Mouse (Mus musculus): ENCODE results near the gene 6330403K07Rik. TPM values are rescaled to one million over a fixed set of nuclear protein-coding genes. Genes with fewer than 3 reads are reported as not detected.

The 6330403K07Rik gene
- 9.3 and 10.1 TPM in 2 replicates for total RNA-seq (2021)
- long read RNA-seq, experiment 1, transcript 6330403K07Rik-201 (2 exons, 1,494 nt) = major isoform, 14 of 14 reads
- long read RNA-seq, experiment 1, partial matches to known transcripts = 0 of 14 reads
- long read RNA-seq, experiment 1, other reads (novel, unspliced or antisense) = 0 of 14 reads
- long read RNA-seq, experiment 2, transcript 6330403K07Rik-201 (2 exons, 1,494 nt) = major isoform, 11 of 11 reads
- long read RNA-seq, experiment 2, partial matches to known transcripts = 0 of 11 reads
- long read RNA-seq, experiment 2, other reads (novel, unspliced or antisense) = 0 of 11 reads

- peak; percentile 49 for DNase-seq
Observed at GRCm38 (mm10) chr11:71033163-71033761, at the start of gene 6330403K07Rik. Gene 6330403K07Rik, minus strand, starts transcription at chr11:71033513.

DNA sequence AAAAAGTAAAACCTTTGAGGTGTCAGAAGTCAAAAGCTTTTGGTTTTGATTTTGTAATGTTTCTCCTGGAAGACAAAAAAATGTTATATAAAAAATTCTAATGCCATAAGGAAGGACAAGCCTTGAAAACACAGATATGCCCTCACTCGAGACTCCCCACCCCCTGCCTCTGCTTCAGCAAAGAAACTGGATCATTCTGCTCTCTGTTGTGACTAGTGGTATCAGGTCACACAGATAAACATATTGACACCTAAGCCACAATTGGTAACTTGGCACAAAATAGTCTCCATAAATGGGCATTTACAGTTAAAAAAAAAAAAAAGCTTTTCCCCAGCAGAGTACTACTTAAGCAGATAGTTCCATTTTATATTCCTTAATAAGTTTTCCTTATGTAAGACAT, 43.0 kb upstream of the 6330403K07Rik start:
- DNase-seq = no peak

DNA sequence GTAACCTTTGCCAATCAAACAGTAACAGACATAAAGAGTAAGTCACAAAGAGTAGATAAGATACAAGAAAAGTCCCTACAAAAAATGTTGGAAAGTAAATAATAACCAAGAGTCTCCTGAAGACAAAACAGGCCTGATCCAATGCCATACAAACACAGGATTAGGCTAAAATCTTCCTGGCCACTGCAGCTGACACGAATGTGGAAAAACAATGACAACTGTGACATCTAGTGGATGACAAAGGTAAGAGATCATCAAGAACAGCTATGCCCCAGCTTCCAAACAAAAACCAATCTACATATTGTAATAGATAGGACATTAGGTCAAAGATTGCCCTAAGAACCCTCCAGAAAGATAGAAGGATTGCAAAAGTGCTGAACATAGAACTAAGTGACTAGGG, 19.2 kb upstream of the 6330403K07Rik start:
- peak; percentile 24 for DNase-seq

DNA sequence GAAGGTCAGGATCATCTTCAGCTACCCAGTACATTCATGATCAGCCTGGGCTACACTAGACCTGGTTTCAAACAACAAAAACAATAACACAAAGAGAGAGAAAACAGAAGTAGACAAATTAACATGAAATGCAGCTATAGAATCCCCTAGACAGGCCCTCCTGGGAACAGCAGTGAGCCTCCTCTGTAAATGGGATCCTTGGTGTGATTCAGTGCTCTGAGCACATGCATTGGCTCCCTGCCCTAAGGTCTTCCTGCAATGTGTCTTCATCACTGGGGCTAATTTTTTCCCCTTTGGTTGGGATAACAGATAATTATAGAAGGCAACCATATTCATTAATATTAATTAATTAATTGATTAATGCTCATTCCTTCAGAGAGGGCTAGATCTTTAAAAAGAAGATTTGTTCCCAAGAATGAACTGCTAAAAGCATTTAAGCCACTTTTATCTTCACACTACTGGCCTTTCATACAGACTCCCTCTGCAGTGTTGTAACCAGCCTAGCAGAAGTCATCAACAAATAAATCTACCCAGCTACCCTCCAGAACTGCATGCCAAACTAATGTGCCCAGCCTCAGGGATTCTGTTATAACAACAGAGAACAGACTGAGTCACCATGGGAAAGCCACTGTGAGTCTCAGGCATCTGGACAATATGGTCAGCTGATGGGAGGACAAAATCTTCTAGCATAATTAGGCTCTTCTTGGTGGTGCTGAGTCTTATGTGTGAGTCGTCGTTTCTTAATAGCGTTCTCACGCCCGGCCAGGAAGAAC, 6.4 kb upstream of the 6330403K07Rik start:
- DNase-seq = peak; percentile 22

DNA sequence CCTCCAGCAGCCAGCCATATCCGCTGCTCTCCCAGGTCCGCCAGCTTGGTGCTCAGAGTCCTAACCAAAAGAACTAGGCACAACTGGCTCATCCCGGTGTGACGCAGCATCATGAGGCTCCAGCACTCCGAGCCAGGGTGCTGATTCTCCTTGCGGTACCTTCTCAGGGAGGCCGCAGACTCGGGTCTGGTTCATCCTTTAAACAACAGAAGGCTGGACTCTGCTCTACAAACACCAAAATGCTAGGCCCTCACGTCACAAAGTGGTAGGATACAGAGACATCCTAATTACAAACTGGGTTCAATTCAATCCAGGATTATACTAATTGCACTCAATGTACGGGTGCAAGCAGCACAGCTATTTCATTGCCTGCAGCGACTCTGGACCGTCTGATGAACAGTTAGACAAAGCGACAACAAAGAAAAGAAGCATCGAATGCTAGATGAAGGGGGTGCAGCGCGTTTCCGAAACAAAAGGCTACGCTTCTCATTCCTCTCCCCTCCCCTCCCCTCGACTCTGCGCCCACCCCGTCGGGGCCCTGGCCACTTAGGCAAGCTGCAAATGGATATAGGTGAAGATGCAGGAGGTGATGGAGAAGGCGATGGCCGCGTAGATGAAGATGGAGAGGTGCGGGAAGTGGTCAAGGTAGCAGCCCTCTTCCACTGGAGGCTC, 686 bp downstream of the 6330403K07Rik start:
- DNase-seq = no peak

DNA sequence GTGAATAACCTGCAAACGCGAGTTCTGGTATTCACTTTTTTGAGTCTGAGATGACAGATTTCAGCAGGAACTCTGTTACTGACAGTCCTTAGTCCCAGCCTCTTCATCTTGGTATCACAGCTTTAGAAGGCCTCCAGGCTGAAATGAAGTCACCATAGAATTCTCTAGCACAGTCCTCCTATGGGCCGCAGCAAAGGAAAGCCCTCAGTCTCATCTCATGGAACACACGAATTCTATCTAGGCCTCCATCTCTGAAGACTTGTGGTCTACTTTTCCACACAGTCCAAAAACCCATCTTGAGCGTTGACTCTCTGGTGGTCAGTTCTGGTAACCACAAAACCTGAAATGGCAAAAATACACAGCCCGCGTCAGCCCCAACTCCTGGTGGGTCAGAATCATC, 1.2 kb downstream of the 6330403K07Rik start:
- DNase-seq = no peak

- no peak for DNase-seq
Observed at GRCm38 (mm10) chr11:71029403-71030118, 3.8 kb downstream of the 6330403K07Rik start.

- no peak for DNase-seq
Observed at GRCm38 (mm10) chr11:71028280-71028679, 5.0 kb downstream of the 6330403K07Rik start.

- peak; percentile 98 for DNase-seq
Observed at GRCm38 (mm10) chr11:71019201-71020068, 13.9 kb downstream of the 6330403K07Rik start, which contains the start of the genes Mis12 and Derl2. Gene Mis12, plus strand, starts transcription at chr11:71019611. Gene Derl2, minus strand, starts transcription at chr11:71019841.

DNA sequence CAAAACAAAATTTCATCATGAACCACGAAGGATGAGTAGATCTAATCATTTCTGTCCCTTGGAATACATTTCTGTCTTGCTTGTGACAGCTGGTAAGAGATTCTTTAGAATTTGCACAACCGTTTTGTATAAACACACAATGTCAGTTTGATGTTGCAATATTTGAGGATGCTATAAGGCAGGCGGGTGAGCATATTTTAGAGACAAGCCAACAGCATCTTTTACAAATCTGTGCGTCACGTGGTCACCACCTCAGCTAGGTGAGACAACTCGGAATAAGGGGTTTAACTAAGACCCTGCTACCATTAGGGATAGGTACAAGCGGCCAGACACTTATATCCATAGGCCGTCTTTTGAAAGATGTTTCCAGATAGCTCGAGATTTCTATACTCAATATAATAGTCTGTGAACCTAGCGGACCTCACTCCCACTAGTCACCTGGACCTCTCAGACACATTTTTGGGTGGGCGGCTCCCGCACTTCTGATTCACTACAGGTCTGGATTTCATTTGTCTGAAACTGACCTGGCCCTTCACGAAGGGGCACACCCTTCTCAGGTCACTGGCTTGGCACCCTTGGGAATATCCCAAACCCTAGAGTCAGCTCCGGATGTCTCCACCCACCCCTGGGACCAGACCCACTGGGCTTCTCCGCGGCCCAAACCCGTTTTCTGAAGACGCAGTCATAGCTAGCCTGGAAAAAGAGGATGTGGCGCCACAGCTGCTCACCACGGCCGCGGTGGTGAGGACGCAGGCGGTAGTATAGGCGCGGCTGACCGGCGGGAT, 14.7 kb downstream of the 6330403K07Rik start:
- no peak for DNase-seq

- no peak for DNase-seq
Observed at GRCm38 (mm10) chr11:71017051-71017450, 16.3 kb downstream of the 6330403K07Rik start.

- no peak for DNase-seq
Observed at GRCm38 (mm10) chr11:71012743-71013142, 20.6 kb downstream of the 6330403K07Rik start.

- peak; percentile 52 for DNase-seq
Observed at GRCm38 (mm10) chr11:71008321-71008720, 25.0 kb downstream of the 6330403K07Rik start.

GRCm38 (mm10) chr11:71007831-71008230, 25.5 kb downstream of the 6330403K07Rik start:
- no peak for DNase-seq

GRCm38 (mm10) chr11:71007026-71007425, 26.3 kb downstream of the 6330403K07Rik start:
- DNase-seq = peak; percentile 18

- no peak for DNase-seq
Observed at GRCm38 (mm10) chr11:71005046-71005445, 28.3 kb downstream of the 6330403K07Rik start.

DNA sequence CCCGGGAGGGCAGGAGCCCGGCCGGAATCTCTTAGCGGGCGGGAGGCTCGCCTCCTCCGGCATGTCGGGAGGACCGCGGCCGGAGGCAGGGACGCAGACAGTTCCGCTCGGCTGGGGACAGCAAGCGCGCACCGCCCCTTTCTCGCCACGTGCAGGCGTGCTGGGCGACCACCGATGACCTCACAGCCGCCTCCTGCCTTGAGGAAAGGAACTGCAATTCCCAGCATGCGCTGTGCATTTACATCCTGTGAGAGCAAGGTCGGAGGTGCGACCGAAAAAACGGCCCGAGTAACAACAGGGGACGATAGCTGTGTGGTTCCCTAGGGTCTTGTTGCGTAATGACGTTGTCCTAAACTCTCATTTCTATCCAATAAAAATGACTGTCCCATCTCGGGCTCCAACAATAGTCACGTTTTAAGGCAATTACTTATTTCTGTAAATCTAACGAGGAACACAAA, 29.0 kb downstream of the 6330403K07Rik start, which contains the start of gene Dhx33:
Dhx33 (minus strand) TSS at position 122 of the 458 bp plus-strand sequence.
- DNase-seq = peak; percentile 98

GRCm38 (mm10) chr11:71003611-71004315, 29.6 kb downstream of the 6330403K07Rik start:
- DNase-seq = peak; percentile 82

DNA sequence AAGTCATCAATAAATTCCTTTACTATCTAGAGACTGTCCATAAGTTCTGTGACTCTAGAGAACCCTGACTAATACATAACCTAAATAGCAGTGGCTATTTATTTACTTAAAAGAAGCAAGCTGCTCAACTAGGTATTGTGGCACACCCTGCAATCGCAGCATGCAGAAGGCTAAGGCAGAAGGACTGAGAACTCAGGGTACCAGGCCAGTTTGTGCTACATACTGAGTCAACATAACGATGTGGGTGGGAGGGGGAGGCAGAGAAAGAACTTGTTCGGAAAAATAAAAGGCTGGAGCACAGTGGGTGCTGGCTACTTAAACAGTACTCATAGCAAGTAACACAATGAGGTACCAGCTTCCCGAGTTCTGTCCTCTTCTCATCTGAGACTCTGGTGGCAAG, 32.1 kb downstream of the 6330403K07Rik start:
- DNase-seq = no peak

Measured in adrenal gland, postnatal 14 days (tissue).